Comparison of ENCODE assay signal across 32 mouse cellular contexts in genomic region chr1:183417873-183418272, GRCm38 (mm10). TPM values are rescaled to one million over a fixed set of nuclear protein-coding genes. Genes with fewer than 3 reads are reported as not detected.
A peak's percentile ranks its signal among the peaks of the same experiment; 100 is the strongest.
DNase-seq lines count a peak whose midpoint lies in the region; ATAC-seq and TF ChIP-seq lines count a peak whose summit lies in the region.
"Had no signal": no experiment of that assay in that cellular context is flagged by ENCODE, and none has a peak within 500 bp of the region (broad histone marks: within the 10 kb centered on the region; RNA-seq: fewer than 3 reads in every experiment).

Hhipl2 (plus strand) TSS chr1:183418215.

- no peak for TF ChIP-seq EP300 in heart, adult 2 months (IDR thresholded peaks at IDR 0.05; ENCODE audit: insufficient read depth, low read depth, low read length)

- no peak within 1 kb of the TSS for H3K27ac ChIP-seq in kidney, embryonic 14.5 days (ENCODE audit: low read depth, low read length)
- H3K27ac ChIP-seq in lung, embryonic 14.5 days (ENCODE audit: low read depth): no peak within 1 kb of the TSS
- peak within 1 kb of the TSS; percentile 98 for H3K27ac ChIP-seq in thymus, adult 2 months (ENCODE audit: control insufficient read depth, insufficient read depth, low read length)
- H3K27ac ChIP-seq in heart, adult 2 months: no peak within 1 kb of the TSS
- H3K27ac ChIP-seq: embryonic facial prominence, embryonic 10.5 days; embryonic facial prominence, embryonic 15.5 days; forebrain, embryonic 12.5 days; hindbrain, embryonic 10.5 days; hindbrain, embryonic 15.5 days; liver, embryonic 14.5 days; stomach, embryonic 15.5 days had no signal

- intact Hi-C loops in heart, adult 2 months (cut with DNase I): no loop called here

- H3K4me1 ChIP-seq in kidney, embryonic 14.5 days (ENCODE audit: control insufficient read depth, insufficient read depth, low read length): no peaks in the 10 kb centered on the region
- H3K4me1 ChIP-seq in lung, embryonic 14.5 days (ENCODE audit: insufficient read depth): no peaks in the 10 kb centered on the region
- H3K4me1 ChIP-seq in thymus, adult 2 months (replicated peaks; ENCODE audit: control insufficient read depth, insufficient read depth, low read length): peaks cover 43% of the 10 kb centered on the region
- H3K4me1 ChIP-seq in heart, adult 2 months (ENCODE audit: control insufficient read depth, insufficient read depth, low read length): no peaks in the 10 kb centered on the region
- H3K4me1 ChIP-seq: embryonic facial prominence, embryonic 10.5 days; embryonic facial prominence, embryonic 15.5 days; forebrain, embryonic 12.5 days; hindbrain, embryonic 10.5 days; hindbrain, embryonic 15.5 days; stomach, embryonic 15.5 days had no signal

- H3K9me3 ChIP-seq in kidney, embryonic 14.5 days (ENCODE audit: control insufficient read depth, low read length): peaks cover 6% of the 10 kb centered on the region; the same call in 1 of the 2 replicates
- H3K9me3 ChIP-seq in lung, embryonic 14.5 days (ENCODE audit: low read depth, low read length): no peaks in the 10 kb centered on the region
- H3K9me3 ChIP-seq: embryonic facial prominence, embryonic 10.5 days; embryonic facial prominence, embryonic 15.5 days; forebrain, embryonic 12.5 days; hindbrain, embryonic 10.5 days; hindbrain, embryonic 15.5 days; stomach, embryonic 15.5 days had no signal

- DNase-seq in kidney, postnatal 10 days: no peak
- peak; percentile 55 for DNase-seq in lung, embryonic 14.5 days
- no peak for DNase-seq in lung, adult 18-20 months
- no peak for DNase-seq in thymus, adult 2 months
- DNase-seq in thymus, adult 18-20 months: no peak
- DNase-seq in heart, adult 2 months: no peak
- no peak for DNase-seq in adrenal gland, postnatal 10 days
- DNase-seq: adrenal gland, adult 2 months; cerebellum, adult 8-10 months; cerebellum, postnatal 25 days; forebrain, postnatal 0 days; gastrocnemius, postnatal 10 days; heart, postnatal 14 days; kidney, adult 18-20 months; liver; lung, postnatal 36 days; right cerebral cortex, postnatal 25 days had no signal

- WGBS in kidney, embryonic 14.5 days: 45% methylated on average over 12 of the region's 12 CpGs
- 49% methylated on average over 12 of the region's 12 CpGs for WGBS in lung, embryonic 14.5 days
- 93% methylated on average over 12 of the region's 12 CpGs for WGBS in thymus, adult 2 months
- WGBS in heart, adult 2 months: 53% methylated on average over 12 of the region's 12 CpGs

- no peak for TF ChIP-seq POLR2A in thymus, adult 2 months (IDR thresholded peaks at IDR 0.05; ENCODE audit: control insufficient read depth, extremely low read depth, insufficient read depth, low read length, poor library complexity)
- no peak for TF ChIP-seq POLR2A in heart, adult 2 months (IDR thresholded peaks at IDR 0.05; ENCODE audit: insufficient read depth, low read depth, low read length)

- H3K9ac ChIP-seq in kidney, embryonic 14.5 days (ENCODE audit: low read depth, low read length): no peak within 1 kb of the TSS
- H3K9ac ChIP-seq in lung, embryonic 14.5 days: no peak within 1 kb of the TSS
- H3K9ac ChIP-seq in heart, adult 2 months (ENCODE audit: low read depth, low read length): no peak within 1 kb of the TSS
- H3K9ac ChIP-seq: embryonic facial prominence, embryonic 15.5 days; forebrain, embryonic 12.5 days; forebrain, postnatal 0 days; hindbrain, embryonic 15.5 days; liver, embryonic 14.5 days; stomach, embryonic 15.5 days had no signal

- no peak for TF ChIP-seq CTCF in lung, embryonic 14.5 days (IDR thresholded peaks at IDR 0.05; ENCODE audit: low read depth)
- TF ChIP-seq CTCF in thymus, adult 2 months (IDR thresholded peaks at IDR 0.05; ENCODE audit: borderline replicate concordance, control insufficient read depth, extremely low read depth, insufficient read depth, low read length, poor library complexity): no peak
- TF ChIP-seq CTCF in heart, adult 2 months (IDR thresholded peaks at IDR 0.05): no peak

- no peak within 1 kb of the TSS for H3K4me3 ChIP-seq in kidney, embryonic 14.5 days (ENCODE audit: low read length)
- no peak within 1 kb of the TSS for H3K4me3 ChIP-seq in lung, embryonic 14.5 days (ENCODE audit: low read depth, low read length)
- no peak within 1 kb of the TSS for H3K4me3 ChIP-seq in thymus, adult 2 months (ENCODE audit: control insufficient read depth, insufficient read depth, low read length)
- no peak within 1 kb of the TSS for H3K4me3 ChIP-seq in heart, adult 2 months
- H3K4me3 ChIP-seq: embryonic facial prominence, embryonic 10.5 days; embryonic facial prominence, embryonic 15.5 days; forebrain, embryonic 12.5 days; hindbrain, embryonic 10.5 days; hindbrain, embryonic 15.5 days; stomach, embryonic 15.5 days had no signal

- 0 out of 2 replicates have a peak, but pooled peaks have one; percentile 45 for ATAC-seq in kidney, embryonic 14.5 days (ENCODE audit: low FRiP score, low TSS enrichment)
- ATAC-seq in lung, embryonic 14.5 days (ENCODE audit: insufficient read depth): peak; percentile 54; the same call in 1 of the 2 replicates
- ATAC-seq: activated CD4-positive, CD25-positive, alpha-beta regulatory T cell, adult 4 months; forebrain, postnatal 0 days; inflammation-experienced regulatory T-cells, adult 6 months; midbrain, embryonic 16.5 days had no signal

- no peaks in the 10 kb centered on the region for H3K36me3 ChIP-seq in kidney, embryonic 14.5 days (ENCODE audit: control insufficient read depth, insufficient read depth, low read length)
- H3K36me3 ChIP-seq in lung, embryonic 14.5 days (ENCODE audit: insufficient read depth): no peaks in the 10 kb centered on the region
- no peaks in the 10 kb centered on the region for H3K36me3 ChIP-seq in thymus, adult 2 months (ENCODE audit: control insufficient read depth, insufficient read depth, low read length)
- no peaks in the 10 kb centered on the region for H3K36me3 ChIP-seq in heart, adult 2 months (ENCODE audit: control insufficient read depth, insufficient read depth, low read length)
- H3K36me3 ChIP-seq: embryonic facial prominence, embryonic 10.5 days; embryonic facial prominence, embryonic 15.5 days; forebrain, embryonic 12.5 days; hindbrain, embryonic 10.5 days; hindbrain, embryonic 15.5 days; stomach, embryonic 15.5 days had no signal

- H3K4me2 ChIP-seq in kidney, embryonic 14.5 days (replicated peaks; ENCODE audit: low read depth, low read length): no peak within 1 kb of the TSS
- H3K4me2 ChIP-seq in lung, embryonic 14.5 days: no peak within 1 kb of the TSS
- H3K4me2 ChIP-seq: embryonic facial prominence, embryonic 15.5 days; forebrain, embryonic 12.5 days; hindbrain, embryonic 15.5 days; midbrain, embryonic 11.5 days; stomach, embryonic 15.5 days had no signal

- H3K27me3 ChIP-seq in kidney, embryonic 14.5 days (ENCODE audit: control insufficient read depth, insufficient read depth, low read length): no peaks in the 10 kb centered on the region
- no peaks in the 10 kb centered on the region for H3K27me3 ChIP-seq in lung, embryonic 14.5 days (ENCODE audit: insufficient read depth, low read length)
- no peaks in the 10 kb centered on the region for H3K27me3 ChIP-seq in thymus, adult 2 months (ENCODE audit: control insufficient read depth, insufficient read depth, low read length)
- H3K27me3 ChIP-seq in heart, adult 2 months (ENCODE audit: control insufficient read depth, insufficient read depth, low read length): no peaks in the 10 kb centered on the region
- H3K27me3 ChIP-seq: CH12.LX; embryonic facial prominence, embryonic 15.5 days; forebrain, embryonic 12.5 days; hindbrain, embryonic 15.5 days; stomach, embryonic 15.5 days had no signal

- no peaks in the 10 kb centered on the region for H3K79me2 ChIP-seq in heart, adult 2 months (replicated peaks; ENCODE audit: control insufficient read depth, insufficient read depth, low read length)

RNA-seq across cellular contexts. Expression of gene Hhipl2, which starts in this region (rescaled TPM):
- 0.21 and 0.22 TPM in 2 replicates for polyA plus RNA-seq in kidney, embryonic 14.5 days (2014; fragmentation: Nextera tagmentation; extraction: Ambion mirVana)
- 0.14 TPM in 1 of 2 replicates, not detected in the other for polyA plus RNA-seq in lung, embryonic 14.5 days (2014; fragmentation: Nextera tagmentation; extraction: Ambion mirVana)
- 1.6 TPM in 2 replicates for polyA plus RNA-seq in thymus, adult 2 months (2012; rRNA removed)
- total RNA-seq in heart, adult 2 months (2021): not detected
- 1.4 and 2.1 TPM in 2 replicates for polyA plus RNA-seq in heart, adult 2 months (2012; rRNA removed)
- total RNA-seq in adrenal gland, postnatal 10 days (2021): not detected
- total RNA-seq: adrenal gland, adult 2 months; CH12.LX; layer of hippocampus, postnatal 10 days; megakaryocyte, adult 5-6 weeks had no signal
- polyA plus RNA-seq: activated CD4-positive, CD25-positive, alpha-beta regulatory T cell, adult 4 months; embryonic facial prominence, embryonic 15.5 days had no signal

Comparison
In these comparisons a context has a peak if more than half of its experiments do, and no peak if none do; other contexts are left out.
1. Peak in ATAC-seq in kidney, embryonic 14.5 days; RNA of the gene not detected or under 1 TPM.
2. Peak in DNase-seq and ATAC-seq in lung, embryonic 14.5 days; RNA of the gene not detected or under 1 TPM.